Mouse (Mus musculus) cerebellum, postnatal 14 days (tissue): ENCODE data around the gene Myo15b.

Experiments
- DNase-seq, 2 experiments: peaks; one replicate each; pipeline ENCODE4 v3.0.0; 2021; ENCODE audit warnings: mixed read lengths in 2 of 2

The Myo15b gene

DNA sequence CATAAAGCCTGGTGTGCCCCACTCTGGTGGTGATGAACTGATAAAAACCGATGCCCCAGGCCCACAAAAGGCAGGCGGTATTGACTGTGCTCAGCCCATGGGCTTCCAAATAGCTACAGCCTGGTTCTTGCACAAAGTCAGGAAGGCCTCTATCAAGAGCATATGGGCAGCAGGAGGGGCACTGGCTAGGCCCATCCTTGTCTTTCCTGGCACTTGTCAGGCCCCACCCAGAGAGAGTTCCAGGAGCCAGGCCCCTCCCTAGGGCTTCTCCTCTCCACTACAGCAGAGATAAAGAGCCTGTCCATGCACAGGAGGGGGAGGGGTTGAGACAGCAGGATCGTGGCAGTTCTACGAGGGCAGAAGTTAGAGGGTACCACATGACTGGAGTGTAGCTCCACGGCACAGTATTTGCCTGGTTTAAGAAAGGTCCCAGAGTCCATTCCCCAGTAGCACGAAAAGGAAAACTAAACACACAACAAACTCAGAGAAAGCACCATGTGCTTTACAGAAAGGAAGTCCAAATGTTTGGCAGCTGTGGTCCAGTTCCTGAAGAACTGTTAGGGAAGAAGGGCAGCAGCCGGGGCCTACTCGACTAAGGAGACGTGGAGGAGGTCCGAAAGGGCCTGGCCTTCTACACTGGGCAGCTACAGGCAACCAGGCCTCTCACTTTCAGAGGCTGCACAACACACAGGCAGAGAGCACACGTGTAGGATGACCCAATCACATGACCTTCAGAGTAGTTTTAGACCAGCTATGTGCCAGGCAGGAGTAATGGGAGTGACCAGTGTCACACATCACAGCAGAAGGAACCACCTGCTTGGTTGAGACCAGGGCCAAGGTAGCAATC lies 45.4 kb downstream of the Myo15b start:
- no peak for DNase-seq

DNA sequence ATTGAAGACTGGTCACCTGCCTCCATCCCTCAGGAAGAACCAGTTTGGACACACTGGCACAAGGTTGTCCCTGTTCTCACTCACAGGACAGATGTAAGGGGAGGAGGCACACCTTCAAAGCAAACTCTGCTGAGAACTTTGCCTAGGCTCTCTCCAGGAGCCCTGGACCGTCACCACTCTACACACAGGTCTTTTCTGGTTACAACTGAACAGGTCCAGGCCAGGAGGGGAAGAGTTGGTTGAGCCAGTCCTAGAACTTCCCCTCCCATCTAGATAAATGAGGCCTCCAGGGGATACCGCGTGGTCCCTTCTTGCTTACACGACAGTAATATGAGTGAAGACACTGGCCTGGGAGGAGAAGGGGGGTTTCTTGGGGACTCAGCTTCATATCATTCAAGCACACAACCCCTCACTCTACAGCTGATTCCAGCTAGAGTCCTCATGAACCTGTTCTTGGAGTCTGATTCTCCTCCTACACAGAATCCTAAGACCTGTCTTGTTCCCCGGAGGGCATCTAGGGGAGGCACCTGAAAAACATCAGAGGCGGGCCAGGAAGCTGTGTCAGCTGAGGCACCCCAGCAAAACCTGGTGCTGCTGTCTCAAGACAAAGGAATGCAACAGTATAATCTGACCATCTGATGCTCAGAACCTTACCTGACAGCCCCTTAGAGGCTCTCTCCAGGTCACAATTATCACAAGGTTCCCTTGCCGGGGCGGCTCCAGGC lies 46.2 kb downstream of the Myo15b start:
- DNase-seq = no peak

DNA sequence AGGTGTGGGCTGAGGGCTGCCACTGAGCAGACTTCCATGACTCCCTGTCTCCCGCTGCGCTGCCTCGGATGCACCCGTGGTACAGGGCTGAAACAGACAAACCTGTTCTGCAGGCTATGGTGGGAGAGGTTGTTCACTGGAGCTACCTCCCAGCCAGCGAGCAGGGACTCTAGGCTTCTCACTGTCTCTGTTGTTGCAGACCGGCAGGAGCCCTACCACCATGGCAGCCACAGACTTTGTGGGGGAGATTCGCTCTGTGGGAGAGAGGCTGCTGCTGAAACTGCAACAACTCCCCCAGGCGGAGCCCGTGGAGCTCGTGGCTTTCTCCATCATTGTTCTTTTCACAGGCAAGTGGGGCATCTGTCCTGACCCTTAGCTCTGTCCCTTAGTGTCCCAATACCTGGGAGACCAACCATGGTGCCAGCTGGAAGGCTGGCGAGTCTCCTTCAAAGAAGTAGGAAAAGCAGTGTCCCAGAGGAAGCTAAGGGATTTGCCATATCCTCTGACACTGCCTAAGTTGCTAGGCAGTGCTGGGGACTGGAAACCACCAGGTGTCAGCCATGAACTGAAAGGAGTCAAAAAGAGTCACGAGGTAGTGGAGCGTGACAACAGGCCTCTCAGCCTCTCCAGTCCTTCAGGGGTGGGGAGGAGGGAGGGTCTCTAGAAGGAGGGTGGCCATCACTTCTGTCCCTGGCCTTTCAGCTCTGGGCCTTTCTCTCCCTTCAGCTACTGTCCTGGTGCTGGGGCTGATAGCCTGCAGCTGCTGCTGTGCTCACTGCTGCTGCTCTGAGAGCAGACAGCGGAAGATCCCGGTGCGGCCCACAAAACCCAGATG lies 47.0 kb downstream of the Myo15b start:
- no peak for DNase-seq

DNA sequence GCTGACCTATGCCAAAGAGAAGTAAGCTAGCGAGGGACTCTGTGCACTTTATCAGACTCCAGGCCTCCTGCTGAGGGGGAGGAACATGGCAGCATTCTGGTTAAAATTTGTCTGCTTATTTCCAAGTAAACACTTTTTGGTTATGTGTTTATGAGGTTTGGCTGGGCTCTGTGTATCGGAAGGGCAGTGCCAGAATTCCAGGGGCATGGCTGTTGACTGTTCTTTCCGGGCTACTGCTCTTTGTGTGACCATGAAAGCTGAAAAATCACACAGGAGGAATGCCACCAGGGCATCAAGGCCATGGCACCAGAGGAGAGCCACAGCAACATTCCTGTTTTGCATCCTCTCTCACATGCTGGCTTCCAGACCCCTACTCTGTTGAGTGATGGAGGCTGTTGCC lies 47.9 kb downstream of the Myo15b start:
- no peak for DNase-seq

DNA sequence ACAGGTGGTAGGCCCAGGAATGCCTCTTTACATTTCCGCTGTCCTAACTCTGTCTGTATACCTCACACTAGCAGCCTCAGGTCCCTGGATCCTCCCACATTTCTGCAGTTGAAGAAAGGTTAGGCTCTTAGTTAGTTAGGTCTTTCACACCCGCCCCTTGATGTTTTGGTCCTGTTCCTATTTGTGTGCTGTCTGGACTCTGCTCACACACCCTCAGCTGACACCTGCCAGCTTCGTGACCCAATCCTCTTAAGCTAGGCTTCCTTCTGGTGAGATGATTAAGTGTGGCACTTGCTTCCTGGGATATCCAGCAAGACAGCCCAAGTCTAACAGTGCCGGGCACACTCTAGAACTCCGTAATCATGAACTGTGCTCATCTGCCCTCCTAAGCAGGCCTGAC lies 48.3 kb downstream of the Myo15b start:
- no peak for DNase-seq

DNA sequence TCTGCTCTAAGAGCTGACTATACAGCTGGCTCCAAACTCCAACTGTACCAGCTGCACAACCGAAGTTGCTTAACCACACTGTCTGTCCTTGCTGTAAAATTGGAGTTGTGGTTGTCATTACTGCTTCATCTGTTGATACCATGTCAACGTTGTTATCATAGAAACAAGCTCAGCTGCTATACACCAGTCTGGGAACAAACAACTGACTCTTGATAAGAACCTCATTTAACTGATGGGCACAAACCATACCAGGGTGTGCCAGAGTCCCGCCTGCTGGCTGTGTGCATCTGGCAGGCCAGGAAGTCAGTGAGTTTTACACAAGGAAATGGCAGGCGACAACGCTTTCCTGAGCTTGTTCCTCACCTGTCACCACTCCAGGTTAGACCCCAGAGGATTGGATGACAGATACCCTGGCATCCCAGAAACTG lies 52.9 kb downstream of the Myo15b start:
- no peak for DNase-seq

DNA sequence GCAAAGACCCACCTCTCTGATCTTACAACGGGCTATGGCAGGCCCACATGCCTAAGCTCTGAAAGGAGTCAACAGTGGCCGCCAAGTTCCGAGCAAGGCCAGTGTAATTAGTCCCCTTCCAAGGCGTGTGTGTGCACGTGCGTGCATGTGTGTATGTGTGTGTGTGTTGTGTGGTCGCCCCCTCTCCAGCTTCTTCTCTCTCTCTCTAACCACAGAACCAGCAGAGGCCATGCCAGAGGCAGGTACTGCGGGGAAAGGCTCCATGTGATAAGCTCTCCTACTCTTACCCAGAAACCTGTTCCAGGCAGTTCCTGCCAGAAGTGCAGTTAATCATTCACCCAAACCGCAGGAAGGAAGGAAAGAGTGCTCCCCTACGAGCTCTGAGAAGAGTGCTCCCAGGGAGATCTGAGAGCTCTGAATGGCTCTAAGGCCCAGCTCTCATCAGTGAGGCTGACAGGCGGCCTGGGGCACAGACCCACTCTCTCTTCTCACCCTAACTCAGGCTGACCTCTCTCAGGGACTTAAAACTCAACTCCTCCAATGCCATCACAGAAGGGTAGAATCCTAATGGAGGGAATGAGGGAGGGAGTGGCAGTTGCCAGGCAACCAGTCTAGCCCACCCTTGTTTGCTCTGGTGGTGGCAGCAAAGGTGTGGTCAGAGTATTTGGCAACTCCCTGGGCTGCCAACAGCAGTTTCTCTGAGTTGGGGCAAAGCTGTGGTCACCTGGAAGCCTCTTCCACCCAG lies 53.6 kb downstream of the Myo15b start, which contains the start of gene Smim6:
Gene Smim6, plus strand, starts transcription at position 386 of the 745 bp plus-strand sequence.
- DNase-seq = no peak

DNA sequence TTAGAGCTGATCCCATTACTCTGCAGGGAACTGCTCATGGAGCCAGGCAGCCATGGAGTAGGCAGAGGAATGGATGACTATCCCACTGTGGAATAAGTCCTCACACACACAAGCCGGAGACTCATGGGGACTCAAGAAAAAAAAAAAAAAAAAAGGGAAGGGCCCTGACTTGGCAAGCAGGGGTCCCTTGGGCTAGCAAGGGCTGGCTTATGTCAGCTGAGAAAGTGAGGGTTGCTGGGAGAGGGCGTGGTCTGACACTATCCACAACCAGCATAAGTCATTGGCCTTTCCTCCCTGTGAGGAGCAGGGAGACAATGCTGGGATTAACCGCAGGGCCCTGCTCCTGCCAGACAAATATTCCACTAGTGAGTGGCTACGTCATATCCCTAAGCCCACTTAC lies 58.4 kb downstream of the Myo15b start:
- no peak for DNase-seq

DNA sequence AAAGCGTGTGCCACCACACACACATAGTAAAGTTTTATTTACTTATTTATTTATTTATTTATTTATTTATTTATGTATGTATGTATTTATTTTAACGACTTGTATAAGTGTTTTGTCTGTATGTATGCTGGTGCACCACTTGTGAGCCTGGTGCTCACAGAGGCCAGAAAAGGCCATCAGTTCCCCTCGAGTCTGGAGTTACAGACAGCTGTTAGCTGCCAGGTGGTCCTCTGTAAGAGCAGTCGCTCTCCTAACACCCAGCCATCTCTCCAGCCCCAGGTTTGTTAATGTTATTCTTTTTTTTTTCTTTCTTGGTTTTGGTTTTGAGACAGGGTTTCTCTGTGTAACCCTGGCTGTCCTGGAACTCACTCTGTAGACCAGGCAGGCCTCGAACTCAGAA lies 60.4 kb downstream of the Myo15b start:
- DNase-seq = no peak

DNA sequence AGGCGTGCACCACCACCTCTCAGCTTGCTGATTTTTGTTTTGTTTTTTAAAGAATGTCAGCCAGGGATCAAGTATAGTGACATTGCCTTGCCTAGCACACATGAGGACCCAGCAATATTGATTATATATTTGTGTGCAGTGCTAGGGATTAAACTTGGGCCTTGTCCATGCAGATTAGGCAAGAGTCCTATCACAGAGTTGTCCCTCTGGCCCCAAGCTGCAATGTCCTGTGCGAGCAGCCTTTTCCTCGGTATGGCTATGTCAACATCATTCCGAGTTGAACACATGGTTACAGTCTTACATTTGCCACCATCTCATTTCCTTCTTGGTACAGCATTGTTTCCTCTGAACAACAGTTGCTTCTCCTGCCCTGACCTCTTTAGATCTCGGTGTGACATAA lies 60.9 kb downstream of the Myo15b start:
- DNase-seq = no peak

DNA sequence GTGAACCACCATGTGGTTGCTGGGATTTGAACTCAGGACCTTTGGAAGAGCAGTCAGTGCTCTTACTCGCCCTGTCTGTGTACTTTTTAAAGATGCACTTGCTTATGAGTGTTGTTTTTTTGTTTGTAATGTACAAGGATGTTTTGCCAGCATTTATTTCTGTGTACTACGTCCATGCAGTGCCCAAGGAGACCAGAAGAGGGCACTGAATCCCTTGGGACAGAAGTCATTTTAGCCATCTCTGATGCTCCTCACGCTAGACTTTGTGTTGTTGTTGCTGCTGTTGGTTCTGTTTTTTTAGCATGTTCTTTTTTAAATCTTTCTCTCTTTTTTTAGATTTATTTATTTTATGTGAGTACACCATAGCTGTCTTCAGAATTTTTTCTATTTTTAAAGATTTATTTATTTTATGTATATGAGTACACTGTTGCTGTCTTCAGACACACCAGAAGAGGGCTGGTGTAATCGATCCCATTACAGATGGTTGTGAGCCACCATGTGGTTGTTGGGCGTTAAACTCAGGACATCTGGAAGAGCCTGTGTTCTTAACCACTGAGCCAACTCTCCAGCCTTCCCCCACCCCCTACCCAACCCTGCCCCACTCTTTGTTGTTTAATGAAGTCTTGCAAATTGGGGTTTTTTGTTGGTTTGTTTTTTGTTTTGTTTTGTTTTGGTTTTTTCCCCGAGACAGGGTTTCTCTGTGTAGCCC lies 62.1 kb downstream of the Myo15b start:
- DNase-seq = peak; percentile 72 to 80

DNA sequence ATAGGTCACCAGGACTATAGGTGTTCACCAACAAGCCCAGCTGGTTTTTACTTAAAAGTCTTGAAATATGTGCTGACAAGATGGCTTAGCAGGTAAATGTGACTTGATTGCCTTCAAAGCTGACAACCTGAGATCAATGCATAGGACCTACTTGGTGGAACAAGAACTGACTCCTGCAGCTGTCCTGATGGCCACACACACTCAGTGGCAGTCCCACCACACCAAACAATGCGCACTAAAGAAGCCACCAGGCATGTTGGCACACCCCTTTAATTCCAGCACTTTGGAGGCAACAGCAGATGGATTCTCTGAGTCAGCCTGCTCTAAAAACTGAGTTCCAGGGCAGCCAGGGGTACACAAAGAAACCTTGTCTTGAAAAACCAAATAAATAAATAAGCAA lies 63.8 kb downstream of the Myo15b start:
- no peak for DNase-seq

DNA sequence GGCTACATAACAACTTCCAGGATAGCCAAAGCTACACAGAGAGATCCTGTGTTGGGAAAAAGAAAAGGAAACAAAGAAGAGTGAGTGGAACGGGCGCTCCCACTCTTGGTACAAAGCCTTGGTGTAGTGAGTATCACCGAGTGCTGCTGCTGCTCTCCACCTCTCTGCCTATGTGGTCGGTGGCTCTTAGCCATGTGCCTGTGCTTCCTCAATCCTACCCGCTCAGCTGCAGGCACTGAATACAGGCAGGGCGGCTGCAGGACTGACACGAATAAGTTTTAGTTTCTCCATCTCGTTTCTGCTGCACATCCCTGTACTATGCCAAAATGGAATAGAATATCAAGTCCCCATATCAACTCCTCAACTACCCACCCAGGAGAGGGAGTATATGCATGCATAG lies 70.8 kb downstream of the Myo15b start:
- no peak for DNase-seq

DNA sequence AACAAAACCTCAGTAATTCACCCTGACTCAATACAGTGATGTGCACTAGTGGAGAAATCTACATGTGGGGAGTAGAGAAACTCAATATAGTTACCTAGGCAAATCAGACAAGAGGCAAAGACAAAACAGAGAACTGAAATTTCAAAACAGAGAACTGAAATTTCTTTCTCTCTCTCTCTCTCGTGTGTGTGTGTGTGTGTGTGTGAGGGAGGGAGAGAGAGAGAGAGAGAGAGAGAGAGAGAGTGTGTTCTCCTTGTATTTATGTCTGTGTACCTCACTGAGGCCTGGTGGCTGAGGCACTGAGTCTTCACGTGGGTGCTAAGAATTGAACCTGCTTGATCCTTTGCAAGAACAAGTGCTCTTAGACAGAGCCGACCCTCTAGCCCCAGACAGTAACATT lies 71.6 kb downstream of the Myo15b start:
- no peak for DNase-seq

DNA sequence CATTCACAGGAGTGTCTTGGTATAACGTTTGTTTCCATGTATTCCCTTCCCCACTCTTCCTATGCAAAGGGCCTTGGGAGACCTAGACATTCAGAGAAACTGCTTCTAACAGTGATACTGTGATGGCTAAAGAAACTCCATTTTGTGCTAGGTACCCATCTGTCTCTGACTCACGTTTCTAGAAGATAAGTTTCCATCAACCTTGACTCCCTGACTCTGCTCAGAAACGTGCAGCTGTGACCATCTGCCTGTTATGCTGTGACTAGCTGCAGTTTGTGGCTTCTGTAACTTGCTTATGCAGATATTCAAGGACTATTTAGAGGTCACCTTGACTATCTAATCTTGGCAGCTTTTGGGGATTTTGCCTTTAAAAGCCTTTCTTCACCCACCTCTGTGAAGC lies 73.0 kb downstream of the Myo15b start:
- DNase-seq = no peak

DNA sequence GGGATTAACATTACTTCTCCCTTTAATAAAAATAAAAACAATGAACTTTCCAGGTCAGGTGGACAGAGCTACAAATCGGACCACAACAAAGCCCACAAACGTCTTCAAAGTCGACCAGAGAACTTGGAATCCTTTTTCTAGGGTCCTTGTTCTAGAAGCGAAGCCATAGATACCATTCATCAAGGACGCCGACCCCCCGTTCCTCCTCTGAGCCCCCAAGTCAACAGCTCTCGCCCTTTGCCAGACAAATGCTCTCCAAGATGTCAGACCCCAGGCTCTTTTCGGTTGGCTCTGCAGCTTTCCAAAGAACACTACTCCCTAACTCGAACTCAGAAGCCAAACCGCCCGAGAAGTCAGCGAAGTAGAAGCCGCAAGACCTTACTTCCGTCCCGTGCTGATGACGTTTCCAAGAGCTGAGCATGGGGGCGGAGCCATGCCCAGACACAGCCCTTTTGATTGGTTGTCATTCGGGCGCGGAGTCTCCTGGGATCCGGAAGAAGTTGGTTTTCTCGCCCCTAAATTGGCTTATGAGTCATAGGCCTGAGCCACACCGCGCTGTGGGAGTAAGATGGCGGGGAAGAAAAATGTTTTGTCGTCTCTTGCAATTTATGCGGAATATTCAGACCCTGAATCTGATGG lies 75.0 kb downstream of the Myo15b start, which contains the start of the genes Sap30bp and Recql5:
Gene Sap30bp, plus strand, starts transcription at position 175 of the 639 bp plus-strand sequence.
Gene Recql5, minus strand, starts transcription at position 370 of the 639 bp plus-strand sequence.
- DNase-seq = peak; percentile 98

DNA sequence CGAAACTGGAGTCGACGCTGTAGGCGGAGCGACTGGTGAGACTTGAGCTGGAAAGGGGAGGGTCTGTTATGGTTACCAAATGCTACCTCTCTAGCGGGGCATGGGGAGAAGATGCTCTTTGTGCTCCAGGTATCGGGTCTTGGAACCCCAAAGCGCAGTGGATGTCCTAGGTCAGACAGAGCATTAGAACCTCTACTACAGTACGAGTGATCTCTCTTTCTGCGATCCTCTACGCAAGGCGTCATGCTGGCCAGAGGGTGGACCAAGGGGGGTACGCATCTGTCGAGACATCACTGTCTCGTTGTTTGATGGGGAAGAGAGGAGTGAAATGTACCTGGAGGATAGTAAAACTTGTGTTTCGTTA lies 75.5 kb downstream of the Myo15b start:
- no peak for DNase-seq

DNA sequence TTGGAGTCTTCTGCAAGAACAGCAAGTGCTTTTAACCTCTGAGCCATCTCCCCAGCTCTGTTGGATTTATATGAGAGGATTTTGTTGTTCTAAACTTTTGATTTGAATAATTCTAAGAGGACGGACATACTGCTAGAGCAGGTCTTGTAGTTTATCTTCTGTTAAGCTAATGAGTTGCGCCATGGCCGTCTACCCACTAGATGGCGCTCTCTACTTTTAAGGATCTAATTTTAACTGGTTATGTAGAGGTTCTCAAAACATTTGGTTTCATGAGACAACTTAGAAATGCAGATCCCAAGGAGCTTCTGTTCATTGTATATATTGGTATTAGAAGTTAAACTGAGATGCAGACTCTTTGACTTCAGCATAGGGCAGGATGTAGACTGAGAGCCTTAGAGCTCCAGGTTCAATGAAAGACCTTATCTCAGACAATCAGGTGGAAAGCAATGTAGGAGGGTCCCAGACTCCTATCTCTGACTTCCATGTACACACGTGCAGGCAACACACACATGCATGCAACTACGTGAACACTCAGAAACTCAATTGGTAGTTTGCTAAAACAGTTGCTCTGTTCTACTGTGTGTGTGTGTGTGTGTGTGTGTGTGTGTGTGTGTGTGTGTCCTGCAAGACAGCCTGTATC lies 81.6 kb downstream of the Myo15b start:
- DNase-seq = peak; percentile 83

DNA sequence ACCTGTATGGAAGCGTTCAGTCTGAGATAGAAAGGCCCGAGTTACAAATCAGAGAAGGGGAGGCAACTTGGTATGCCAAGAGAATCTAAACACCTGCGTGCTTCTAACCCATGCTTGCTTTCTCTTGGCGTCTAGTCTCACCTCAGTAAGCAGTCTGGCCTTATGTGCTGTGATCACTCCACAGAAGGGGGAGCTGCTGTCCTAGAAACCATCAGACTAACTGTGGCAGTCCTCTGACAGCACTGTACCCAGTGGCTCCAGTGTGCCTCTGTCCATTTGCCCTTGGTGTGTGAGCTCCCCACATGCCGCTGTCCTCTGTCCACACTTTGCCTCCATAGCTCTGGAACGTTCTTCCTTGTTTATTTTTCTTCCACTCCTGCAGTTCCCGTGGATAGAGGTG lies 83.8 kb downstream of the Myo15b start:
- no peak for DNase-seq
